Mouse (Mus musculus) E14TG2a.4 (cell line): ENCODE measurements around the gene Pitx1.

Experiments used
- CTCF ChIP-seq: conservative IDR thresholded peaks from 2 replicates; pipeline ENCODE4 v1.5.1; 2014; ENCODE audit warnings: low read length
- NANOG ChIP-seq: IDR thresholded peaks from 2 replicates; pipeline ENCODE4 v1.6.1; 2014; ENCODE audit warnings: borderline replicate concordance, low read length, mixed read lengths
- POU5F1 ChIP-seq: IDR thresholded peaks from 2 replicates; pipeline ENCODE4 v1.6.1; 2014; ENCODE audit warnings: low read length, borderline replicate concordance

- TF ChIP-seq CTCF (peak; percentile 29; the same call in 1 of the 2 replicates), POU5F1 (no peak), NANOG (no peak)
These were observed 35.4 kb upstream of the Pitx1 start for GRCm38 (mm10) chr13:55871410-55871809.
